Mouse (Mus musculus) mouse trophoblast stem cell (cell line): Measurements from ENCODE around the gene Psmb9.

Experiments
- in situ Hi-C, 2 experiments: fragments of 300-500 bp; cut with MseI, MboI; formaldehyde crosslinking; loops; 2 replicates in 1 of 2; 3 replicates in 1 of 2; pipeline ENCODE4 v1.15.1; 2025

The Psmb9 gene

GRCm38 (mm10) chr17:34139416-34139815 lies 48.1 kb downstream of the Psmb9 start:
- in situ Hi-C loops, result no loop called here

- in situ Hi-C loops, result no loop called here
Measured at GRCm38 (mm10) chr17:34138655-34139054, 48.9 kb downstream of the Psmb9 start.

- in situ Hi-C loops, result no loop called here
Measured at GRCm38 (mm10) chr17:34137601-34138000, 50.0 kb downstream of the Psmb9 start.

GRCm38 (mm10) chr17:34135297-34136224 lies 52.0 kb downstream of the Psmb9 start:
- in situ Hi-C loops, result no loop called here

GRCm38 (mm10) chr17:34134451-34134850 lies 53.1 kb downstream of the Psmb9 start:
- in situ Hi-C loops, result loop anchor here (5.0 kb wide), 1 partner anchor 33 kb away; no protein-coding TSS in a partner anchor

- in situ Hi-C loops, result loop anchor here (5.0 kb wide), 1 partner anchor 34 kb away; no protein-coding TSS in a partner anchor
Measured at GRCm38 (mm10) chr17:34133289-34133688, 54.3 kb downstream of the Psmb9 start.
